In the genomic region with DNA sequence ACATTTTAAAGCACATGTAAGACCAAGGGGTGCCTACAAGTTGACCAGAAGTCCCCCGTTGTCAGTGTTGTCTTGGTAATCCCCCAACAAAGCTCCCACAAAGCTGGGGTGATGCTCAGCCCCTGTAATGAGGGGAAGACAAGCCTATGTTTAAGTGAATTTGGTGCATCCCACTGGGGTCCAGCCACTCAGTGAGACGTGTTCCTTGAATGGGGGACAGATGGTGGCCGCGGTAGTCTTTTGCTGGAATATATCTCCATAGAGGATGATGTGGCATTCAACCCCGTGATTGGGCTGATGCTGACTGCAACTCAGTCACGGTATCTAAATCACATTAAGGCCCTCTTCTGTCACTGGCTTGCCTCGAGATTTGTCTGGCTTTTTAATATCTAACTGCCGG, we compare ENCODE assay signal across 32 mouse cellular contexts. TPM values are rescaled to one million over a fixed set of nuclear protein-coding genes. Genes with fewer than 3 reads are reported as not detected.
DNase-seq lines count a peak whose midpoint lies in the region; ATAC-seq lines count a peak whose summit lies in the region.
"Had no signal": no experiment of that assay in that cellular context is flagged by ENCODE, and none has a peak within 500 bp of the region (broad histone marks: within the 10 kb centered on the region; RNA-seq: fewer than 3 reads in every experiment).

No protein-coding gene starts in this region.

- H3K27ac ChIP-seq in hindbrain, embryonic 11.5 days (ENCODE audit: low read depth, low read length) = no peak overlapping the region
- H3K27ac ChIP-seq in hindbrain, embryonic 10.5 days = no peak overlapping the region
- H3K27ac ChIP-seq in hindbrain, embryonic 16.5 days (ENCODE audit: low read depth, low read length) = no peak overlapping the region
- H3K27ac ChIP-seq in midbrain, embryonic 13.5 days = peak overlapping the region; percentile 49; the same call in 1 of the 2 replicates
- H3K27ac ChIP-seq: embryonic facial prominence, embryonic 15.5 days; hindbrain, embryonic 15.5 days; left cerebral cortex, adult 2 months; limb, embryonic 10.5 days; liver, embryonic 15.5 days; lung, embryonic 15.5 days; neural tube, embryonic 15.5 days; stomach, embryonic 15.5 days had no signal

- no peaks in the 10 kb centered on the region for H3K27me3 ChIP-seq in hindbrain, embryonic 11.5 days (ENCODE audit: control insufficient read depth, insufficient read depth, low read length)
- no peaks in the 10 kb centered on the region for H3K27me3 ChIP-seq in hindbrain, embryonic 10.5 days (ENCODE audit: insufficient read depth, poor library complexity, severe bottlenecking)
- no peaks in the 10 kb centered on the region for H3K27me3 ChIP-seq in hindbrain, embryonic 16.5 days (replicated peaks; ENCODE audit: control insufficient read depth, insufficient read depth, low read length)
- no peaks in the 10 kb centered on the region for H3K27me3 ChIP-seq in midbrain, embryonic 13.5 days
- H3K27me3 ChIP-seq: embryonic facial prominence, embryonic 15.5 days; hindbrain, embryonic 15.5 days; liver, embryonic 15.5 days; lung, embryonic 15.5 days; megakaryocyte, embryonic 14.5 days; neural tube, embryonic 15.5 days; Patski; stomach, embryonic 15.5 days had no signal

- WGBS in hindbrain, embryonic 11.5 days = 72% methylated on average over 8 of the region's 8 CpGs
- 74% methylated on average over 8 of the region's 8 CpGs for WGBS in hindbrain, embryonic 10.5 days
- WGBS in hindbrain, embryonic 16.5 days = 49% methylated on average over 8 of the region's 8 CpGs
- 37% methylated on average over 8 of the region's 8 CpGs for WGBS in midbrain, embryonic 13.5 days

- H3K9me3 ChIP-seq in hindbrain, embryonic 11.5 days (ENCODE audit: control insufficient read depth, low read length) = no peaks in the 10 kb centered on the region
- H3K9me3 ChIP-seq in hindbrain, embryonic 10.5 days = no peaks in the 10 kb centered on the region
- H3K9me3 ChIP-seq in hindbrain, embryonic 16.5 days (ENCODE audit: control insufficient read depth, low read length) = no peaks in the 10 kb centered on the region
- H3K9me3 ChIP-seq in midbrain, embryonic 13.5 days = no peaks in the 10 kb centered on the region
- H3K9me3 ChIP-seq: embryonic facial prominence, embryonic 15.5 days; hindbrain, embryonic 15.5 days; limb, embryonic 10.5 days; liver, embryonic 15.5 days; lung, embryonic 15.5 days; megakaryocyte, embryonic 14.5 days; neural tube, embryonic 15.5 days; stomach, embryonic 15.5 days had no signal

- H3K36me3 ChIP-seq in hindbrain, embryonic 11.5 days (ENCODE audit: control insufficient read depth, insufficient read depth, low read length) = no peaks in the 10 kb centered on the region
- peaks cover 31% of the 10 kb centered on the region for H3K36me3 ChIP-seq in hindbrain, embryonic 10.5 days
- no peaks in the 10 kb centered on the region; the same call in 1 of the 2 replicates for H3K36me3 ChIP-seq in hindbrain, embryonic 16.5 days (ENCODE audit: control insufficient read depth, insufficient read depth, low read length)
- H3K36me3 ChIP-seq in midbrain, embryonic 13.5 days = no peaks in the 10 kb centered on the region
- H3K36me3 ChIP-seq: embryonic facial prominence, embryonic 15.5 days; hindbrain, embryonic 15.5 days; liver, embryonic 15.5 days; stomach, embryonic 15.5 days had no signal

- H3K4me3 ChIP-seq in hindbrain, embryonic 11.5 days (ENCODE audit: low read depth, low read length) = no peak overlapping the region
- H3K4me3 ChIP-seq in hindbrain, embryonic 10.5 days = no peak overlapping the region
- H3K4me3 ChIP-seq in hindbrain, embryonic 16.5 days (ENCODE audit: low read length) = no peak overlapping the region
- no peak overlapping the region for H3K4me3 ChIP-seq in midbrain, embryonic 13.5 days (replicated peaks)
- H3K4me3 ChIP-seq: embryonic facial prominence, embryonic 15.5 days; hindbrain, embryonic 15.5 days; left cerebral cortex, adult 2 months; limb, embryonic 10.5 days; liver, embryonic 15.5 days; lung, embryonic 15.5 days; megakaryocyte, embryonic 14.5 days; myocyte; neural tube, embryonic 15.5 days; stomach, embryonic 15.5 days had no signal

- ATAC-seq in hindbrain, embryonic 11.5 days (ENCODE audit: low FRiP score) = peak; percentile 51; the same call in 1 of the 2 replicates
- ATAC-seq in hindbrain, embryonic 16.5 days = peak; percentile 66; the same call in 1 of the 2 replicates
- peak; percentile 73 for ATAC-seq in midbrain, embryonic 13.5 days
- ATAC-seq: forebrain, postnatal 0 days; intestine, embryonic 16.5 days; Patski had no signal

- DNase-seq in hindbrain, embryonic 11.5 days (ENCODE audit: low spot score) = peak; percentile 30
- no peak for DNase-seq in hindbrain, embryonic 10.5 days (ENCODE audit: low spot score)
- peak; percentile 19 for DNase-seq in MN1 (ENCODE audit: low spot score)
- no peak for DNase-seq in frontal cortex, postnatal 14 days (ENCODE audit: low spot score in 2 of 2)
- no peak for DNase-seq in frontal cortex, postnatal 36 days (ENCODE audit: low spot score in 2 of 2)
- DNase-seq in thymus, postnatal 0 days (ENCODE audit: low spot score) = no peak
- DNase-seq: cerebellum, adult 11-12 months; cerebellum, postnatal 14 days; forebrain, postnatal 0 days; gastrocnemius, postnatal 10 days; kidney, postnatal 25 days; liver; lung, postnatal 36 days; thymus, adult 18-20 months; thymus, postnatal 4 days had no signal

- no peak overlapping the region for H3K4me2 ChIP-seq in hindbrain, embryonic 11.5 days (replicated peaks; ENCODE audit: low read depth, low read length)
- H3K4me2 ChIP-seq in hindbrain, embryonic 16.5 days (ENCODE audit: low read length) = no peak overlapping the region
- H3K4me2 ChIP-seq in midbrain, embryonic 13.5 days (replicated peaks) = no peak overlapping the region
- H3K4me2 ChIP-seq: embryonic facial prominence, embryonic 15.5 days; heart, embryonic 11.5 days; hindbrain, embryonic 15.5 days; liver, embryonic 15.5 days; lung, embryonic 15.5 days; neural tube, embryonic 15.5 days; stomach, embryonic 15.5 days had no signal

- H3K4me1 ChIP-seq in hindbrain, embryonic 11.5 days (replicated peaks; ENCODE audit: control insufficient read depth, insufficient read depth, low read length) = no peaks in the 10 kb centered on the region
- peaks cover 24% of the 10 kb centered on the region for H3K4me1 ChIP-seq in hindbrain, embryonic 10.5 days (replicated peaks)
- no peaks in the 10 kb centered on the region for H3K4me1 ChIP-seq in hindbrain, embryonic 16.5 days (ENCODE audit: control insufficient read depth, insufficient read depth, low read depth, low read length)
- peaks cover 28% of the 10 kb centered on the region for H3K4me1 ChIP-seq in midbrain, embryonic 13.5 days (replicated peaks)
- H3K4me1 ChIP-seq: embryonic facial prominence, embryonic 15.5 days; hindbrain, embryonic 15.5 days; limb, embryonic 10.5 days; liver, embryonic 15.5 days; lung, embryonic 15.5 days; neural tube, embryonic 15.5 days; stomach, embryonic 15.5 days had no signal

- H3K9ac ChIP-seq in hindbrain, embryonic 11.5 days (ENCODE audit: low read depth, low read length) = no peak overlapping the region
- no peak overlapping the region for H3K9ac ChIP-seq in hindbrain, embryonic 16.5 days (ENCODE audit: low read depth, low read length)
- H3K9ac ChIP-seq in midbrain, embryonic 13.5 days (replicated peaks) = no peak overlapping the region
- H3K9ac ChIP-seq: embryonic facial prominence, embryonic 15.5 days; forebrain, postnatal 0 days; hindbrain, embryonic 15.5 days; liver, embryonic 15.5 days; lung, embryonic 15.5 days; neural tube, embryonic 15.5 days; stomach, embryonic 15.5 days had no signal

RNA-seq across cellular contexts. Expression of gene Gm17304, which starts 9.4 kb away (rescaled TPM):
- polyA plus RNA-seq in hindbrain, embryonic 11.5 days (2014; fragmentation: Nextera tagmentation; extraction: Ambion mirVana) = not detected in 2 replicates
- polyA plus RNA-seq in hindbrain, embryonic 10.5 days (2016; fragmentation: Nextera tagmentation; extraction: Ambion mirVana) = not detected in 2 replicates
- polyA plus RNA-seq in hindbrain, embryonic 16.5 days (2015; fragmentation: Nextera tagmentation; extraction: Ambion mirVana) = not detected in 2 replicates
- polyA plus RNA-seq in midbrain, embryonic 13.5 days (2015; fragmentation: Nextera tagmentation; extraction: Ambion mirVana) = not detected in 2 replicates
- polyA plus RNA-seq in thymus, postnatal 0 days (2015; fragmentation: Nextera tagmentation; extraction: Ambion mirVana) = not detected in 2 replicates
- polyA plus RNA-seq: embryonic facial prominence, embryonic 15.5 days; forebrain, postnatal 0 days; heart, embryonic 11.5 days; heart, postnatal 0 days; hindbrain, embryonic 15.5 days; intestine, embryonic 16.5 days; kidney, embryonic 14.5 days; limb, embryonic 10.5 days; liver, embryonic 15.5 days; lung, embryonic 15.5 days; myocyte; neural tube, embryonic 15.5 days; Patski; stomach, embryonic 15.5 days had no signal

Comparison
In these comparisons a context has a peak if more than half of its experiments do, and no peak if none do; other contexts are left out.
1. DNase-seq: peak in hindbrain, embryonic 11.5 days (single experiment) and MN1 (single experiment); none in hindbrain, embryonic 10.5 days (single experiment), frontal cortex, postnatal 14 days (0 of 2), frontal cortex, postnatal 36 days (0 of 2) and thymus, postnatal 0 days (single experiment).
2. Peak in every context shown above with its lines, with median percentiles within 50 percentile points of each other: ATAC-seq.